In genomic region chr3:130955958-130956357, GRCm38 (mm10) we compare ENCODE assay signal across 14 mouse cellular contexts.
DNase-seq lines count a peak whose midpoint lies in the region; ATAC-seq and TF ChIP-seq lines count a peak whose summit lies in the region.
"Had no signal": no experiment of that assay in that cellular context is flagged by ENCODE, and none has a peak within 500 bp of the region (broad histone marks: within the 10 kb centered on the region; RNA-seq: fewer than 3 reads in every experiment).

No protein-coding gene starts in this region.

- H3K4me1 ChIP-seq in forebrain, embryonic 15.5 days, result peaks cover 2% of the 10 kb centered on the region; the same call in 1 of the 2 replicates
- no peaks in the 10 kb centered on the region for H3K4me1 ChIP-seq in forebrain, embryonic 11.5 days (replicated peaks; ENCODE audit: control insufficient read depth, insufficient read depth, low read length)
- H3K4me1 ChIP-seq in hindbrain, postnatal 0 days (ENCODE audit: insufficient read depth, low read length), result no peaks in the 10 kb centered on the region
- no peaks in the 10 kb centered on the region for H3K4me1 ChIP-seq in hindbrain, embryonic 16.5 days (ENCODE audit: control insufficient read depth, insufficient read depth, low read depth, low read length)
- H3K4me1 ChIP-seq: intestine, embryonic 15.5 days; kidney, embryonic 15.5 days had no signal

- H3K9ac ChIP-seq in forebrain, embryonic 15.5 days (replicated peaks), result no peak overlapping the region
- no peak overlapping the region for H3K9ac ChIP-seq in forebrain, embryonic 11.5 days (ENCODE audit: low read length)
- no peak overlapping the region for H3K9ac ChIP-seq in hindbrain, postnatal 0 days (replicated peaks; ENCODE audit: low read length)
- H3K9ac ChIP-seq in hindbrain, embryonic 16.5 days (ENCODE audit: low read depth, low read length), result no peak overlapping the region
- H3K9ac ChIP-seq: intestine, embryonic 15.5 days; kidney, embryonic 15.5 days; liver, postnatal 0 days; midbrain, embryonic 12.5 days had no signal

- no peak for TF ChIP-seq CTCF in hindbrain, postnatal 0 days (IDR thresholded peaks at IDR 0.05; ENCODE audit: low read depth)

- DNase-seq in forebrain, embryonic 11.5 days (ENCODE audit: low spot score), result no peak
- peak; percentile 29 for DNase-seq in hindbrain, postnatal 0 days (ENCODE audit: low spot score)
- DNase-seq in right cerebral cortex, postnatal 10 days (ENCODE audit: low spot score in 2 of 2), result peak; percentile 39 to 43
- no peak for DNase-seq in right cerebral cortex, postnatal 25 days
- no peak for DNase-seq in kidney, postnatal 4 days
- no peak for DNase-seq in thymus, postnatal 0 days (ENCODE audit: low spot score)
- DNase-seq: B cell, adult 2 months; cerebellum, adult 18-20 months; liver, postnatal 0 days had no signal

- no peak overlapping the region for H3K4me2 ChIP-seq in forebrain, embryonic 15.5 days (replicated peaks)
- no peak overlapping the region for H3K4me2 ChIP-seq in forebrain, embryonic 11.5 days (ENCODE audit: low read depth, low read length, severe bottlenecking)
- H3K4me2 ChIP-seq in hindbrain, postnatal 0 days (ENCODE audit: low read depth, low read length), result no peak overlapping the region
- no peak overlapping the region for H3K4me2 ChIP-seq in hindbrain, embryonic 16.5 days (ENCODE audit: low read length)
- H3K4me2 ChIP-seq: intestine, embryonic 15.5 days; kidney, embryonic 15.5 days; midbrain, embryonic 12.5 days had no signal

- H3K9me3 ChIP-seq in forebrain, embryonic 15.5 days, result no peaks in the 10 kb centered on the region
- H3K9me3 ChIP-seq in forebrain, embryonic 11.5 days (ENCODE audit: control insufficient read depth, low read length), result no peaks in the 10 kb centered on the region; the same call in 1 of the 2 replicates
- 0 out of 2 replicates have a peak, but pooled peaks cover 3% of the 10 kb centered on the region for H3K9me3 ChIP-seq in hindbrain, postnatal 0 days (ENCODE audit: low read length)
- H3K9me3 ChIP-seq in hindbrain, embryonic 16.5 days (ENCODE audit: control insufficient read depth, low read length), result peaks cover 2% of the 10 kb centered on the region; the same call in 1 of the 2 replicates
- H3K9me3 ChIP-seq: intestine, embryonic 15.5 days; kidney, embryonic 15.5 days had no signal

- no peaks in the 10 kb centered on the region for H3K36me3 ChIP-seq in forebrain, embryonic 15.5 days
- no peaks in the 10 kb centered on the region for H3K36me3 ChIP-seq in forebrain, embryonic 11.5 days (ENCODE audit: control insufficient read depth, insufficient read depth, low read length)
- no peaks in the 10 kb centered on the region for H3K36me3 ChIP-seq in hindbrain, postnatal 0 days (ENCODE audit: insufficient read depth, low read length)
- H3K36me3 ChIP-seq in hindbrain, embryonic 16.5 days (ENCODE audit: control insufficient read depth, insufficient read depth, low read length), result no peaks in the 10 kb centered on the region
- H3K36me3 ChIP-seq: intestine, embryonic 15.5 days; kidney, embryonic 15.5 days; midbrain, embryonic 12.5 days had no signal

- H3K4me3 ChIP-seq in forebrain, embryonic 15.5 days, result no peak overlapping the region
- no peak overlapping the region for H3K4me3 ChIP-seq in forebrain, embryonic 11.5 days (ENCODE audit: low read depth, low read length)
- no peak overlapping the region for H3K4me3 ChIP-seq in hindbrain, postnatal 0 days (ENCODE audit: low read length)
- no peak overlapping the region for H3K4me3 ChIP-seq in hindbrain, embryonic 16.5 days (ENCODE audit: low read length)
- H3K4me3 ChIP-seq: intestine, embryonic 15.5 days; kidney, embryonic 15.5 days; midbrain, embryonic 12.5 days had no signal

- 0 out of 2 replicates have a peak overlapping the region, but pooled peaks have one; percentile 34 for H3K27ac ChIP-seq in forebrain, embryonic 15.5 days (replicated peaks)
- H3K27ac ChIP-seq in forebrain, embryonic 11.5 days (ENCODE audit: low read depth, low read length), result no peak overlapping the region
- H3K27ac ChIP-seq in hindbrain, postnatal 0 days, result no peak overlapping the region
- H3K27ac ChIP-seq in hindbrain, embryonic 16.5 days (ENCODE audit: low read depth, low read length), result no peak overlapping the region
- H3K27ac ChIP-seq: intestine, embryonic 15.5 days; kidney, embryonic 15.5 days; midbrain, embryonic 12.5 days had no signal

- WGBS in forebrain, embryonic 15.5 days, result 75% methylated on average over 4 of the region's 4 CpGs
- 90% methylated on average over 4 of the region's 4 CpGs for WGBS in forebrain, embryonic 11.5 days
- WGBS in hindbrain, postnatal 0 days, result 67% methylated on average over 4 of the region's 4 CpGs
- 75% methylated on average over 4 of the region's 4 CpGs for WGBS in hindbrain, embryonic 16.5 days

- no peaks in the 10 kb centered on the region for H3K27me3 ChIP-seq in forebrain, embryonic 15.5 days
- no peaks in the 10 kb centered on the region for H3K27me3 ChIP-seq in forebrain, embryonic 11.5 days (ENCODE audit: control insufficient read depth, insufficient read depth, low read length)
- no peaks in the 10 kb centered on the region for H3K27me3 ChIP-seq in hindbrain, postnatal 0 days (ENCODE audit: insufficient read depth, low read length)
- no peaks in the 10 kb centered on the region for H3K27me3 ChIP-seq in hindbrain, embryonic 16.5 days (replicated peaks; ENCODE audit: control insufficient read depth, insufficient read depth, low read length)
- H3K27me3 ChIP-seq: intestine, embryonic 15.5 days; kidney, embryonic 15.5 days; midbrain, embryonic 12.5 days had no signal

- no peak for ATAC-seq in forebrain, embryonic 15.5 days (replicated peaks)
- no peak for ATAC-seq in forebrain, embryonic 11.5 days (replicated peaks; ENCODE audit: low FRiP score)
- ATAC-seq in hindbrain, postnatal 0 days, result no peak
- no peak for ATAC-seq in hindbrain, embryonic 16.5 days
- ATAC-seq: intestine, embryonic 15.5 days; liver, postnatal 0 days had no signal

Comparison
In these comparisons a context has a peak if more than half of its experiments do, and no peak if none do; other contexts are left out.
1. DNase-seq: peak in hindbrain, postnatal 0 days (single experiment) and right cerebral cortex, postnatal 10 days (2 of 2); none in forebrain, embryonic 11.5 days (single experiment), right cerebral cortex, postnatal 25 days (single experiment), kidney, postnatal 4 days (0 of 2) and thymus, postnatal 0 days (single experiment).